Mouse (Mus musculus): Measurements from ENCODE around the gene Gab3.
"Not testable (repeated sequence)": the region's sequence is repeated elsewhere in the genome, so short reads cannot be mapped to it uniquely, and the experiment has no call there.

Gab3 gene

DNA sequence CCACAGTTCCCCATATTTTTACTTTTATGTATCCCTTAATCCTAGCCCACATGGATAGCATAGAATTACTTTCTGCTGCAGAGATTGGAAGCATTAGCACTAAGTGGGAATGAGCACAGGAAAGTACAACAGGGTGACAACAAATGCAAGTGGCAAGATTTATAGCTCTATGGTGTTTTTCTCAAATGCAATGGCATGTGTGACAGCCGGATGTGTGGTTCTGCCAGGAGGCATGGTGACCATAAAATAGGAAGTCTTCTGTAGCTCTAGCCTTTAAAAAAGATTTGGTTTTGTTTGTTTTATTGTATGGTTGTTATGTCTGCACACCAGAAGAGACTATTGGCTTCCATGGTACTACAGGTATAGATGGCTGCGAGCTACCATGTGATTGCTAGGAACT lies 50.1 kb downstream of the Gab3 start:
- DNase-seq (ENCODE audit: low spot score): no peak

DNA sequence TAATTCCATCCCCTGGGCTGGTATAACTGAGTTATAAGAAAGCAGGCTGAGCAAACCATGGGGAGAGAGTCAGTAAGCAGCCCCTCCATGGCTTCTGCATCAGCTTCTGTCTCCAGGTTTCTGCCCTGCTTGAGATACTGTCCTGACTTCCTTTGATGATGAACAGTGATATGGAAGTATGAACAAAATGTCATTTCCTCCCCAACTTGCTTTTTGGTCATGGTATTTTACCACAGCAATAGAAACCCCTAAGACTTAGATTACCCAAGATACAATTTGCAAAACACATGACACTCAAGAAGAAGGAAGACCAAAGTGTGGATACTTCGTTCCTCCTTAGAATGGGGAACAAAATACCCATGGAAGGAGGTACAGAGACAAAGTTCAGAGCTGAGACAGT lies 51.2 kb downstream of the Gab3 start:
- not testable (repeated sequence) for DNase-seq (ENCODE audit: low spot score)

DNA sequence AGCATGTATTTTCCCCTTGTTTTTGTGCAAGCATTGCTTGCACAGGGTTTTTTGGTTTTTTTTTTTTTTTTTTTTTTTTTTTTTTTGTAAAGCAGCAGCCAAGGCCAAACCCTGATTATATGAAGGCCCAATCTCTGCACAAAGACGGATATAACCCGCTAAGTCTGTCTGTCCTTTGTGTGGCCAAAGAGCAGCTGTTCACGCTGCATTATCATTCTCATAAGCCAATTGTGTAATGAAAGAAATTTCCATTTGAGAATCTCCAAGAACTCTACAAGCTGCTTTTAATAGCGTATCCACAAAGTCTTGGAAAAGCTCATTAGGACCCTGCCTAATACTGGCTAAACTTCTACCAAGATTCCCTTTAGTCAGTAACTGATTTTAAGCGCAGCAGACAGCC lies 101.5 kb downstream of the Gab3 start:
- DNase-seq (ENCODE audit: low spot score): no peak

DNA sequence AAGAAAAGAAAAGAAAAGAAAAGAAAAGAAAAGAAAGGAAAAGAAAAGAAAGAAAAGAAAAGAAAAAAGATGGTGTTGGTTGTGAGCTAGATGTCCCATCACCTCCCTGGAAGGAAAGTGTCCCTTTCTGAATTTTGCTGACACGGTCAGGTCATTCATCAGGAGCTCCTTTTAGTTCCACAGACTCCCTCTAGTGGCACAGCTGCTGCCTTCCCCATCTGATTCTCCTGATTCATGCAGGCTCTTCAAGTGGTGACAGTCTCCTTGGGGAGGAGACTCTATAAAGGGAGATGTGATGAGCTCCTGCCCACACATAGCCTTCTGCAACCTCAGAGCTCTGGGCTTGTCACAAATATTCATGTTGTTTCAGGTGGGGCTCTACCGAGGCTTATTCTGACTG lies 122.4 kb downstream of the Gab3 start:
- DNase-seq (ENCODE audit: low spot score): peak; percentile 24

DNA sequence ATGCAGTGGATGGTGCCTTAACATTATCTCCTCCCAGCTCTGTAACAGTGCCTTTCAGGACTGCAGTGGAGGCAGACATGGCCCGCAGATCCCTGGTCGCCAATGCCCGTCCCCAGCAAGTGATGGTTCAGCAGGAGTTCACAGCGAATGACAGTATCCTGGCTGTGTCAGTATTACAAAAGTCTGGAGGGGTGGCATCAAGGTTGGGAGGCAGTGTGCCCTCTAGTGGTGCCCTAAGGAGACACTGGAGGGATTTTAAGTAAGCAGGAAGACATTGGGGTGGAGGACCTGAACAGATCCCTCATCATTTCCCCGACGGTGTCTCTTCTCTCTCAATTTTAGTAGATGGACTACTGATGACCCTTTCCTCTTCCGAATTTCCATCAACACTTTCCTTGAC lies 126.1 kb downstream of the Gab3 start:
- peak; percentile 4 for DNase-seq (ENCODE audit: low spot score)
